Mouse (Mus musculus): ENCODE results near the gene Rnase4.

Gene Rnase4

GRCm38 (mm10) chr14:51129624-51129975 is 38.7 kb downstream of the Rnase4 start:
- DNase-seq: no peak

GRCm38 (mm10) chr14:51130315-51130940 is 39.6 kb downstream of the Rnase4 start:
- DNase-seq: no peak

GRCm38 (mm10) chr14:51131086-51131815 is 40.4 kb downstream of the Rnase4 start:
- DNase-seq: no peak

- no peak for DNase-seq
These were observed 41.5 kb downstream of the Rnase4 start for GRCm38 (mm10) chr14:51132372-51132771.

GRCm38 (mm10) chr14:51140342-51140741 is 49.5 kb downstream of the Rnase4 start:
- no peak for DNase-seq

- no peak for DNase-seq
These were observed 51.2 kb downstream of the Rnase4 start for GRCm38 (mm10) chr14:51142119-51142518.

GRCm38 (mm10) chr14:51142568-51142967 is 51.7 kb downstream of the Rnase4 start:
- DNase-seq: no peak

GRCm38 (mm10) chr14:51143287-51143686 is 52.4 kb downstream of the Rnase4 start:
- DNase-seq: no peak

- DNase-seq: no peak
These were observed 53.1 kb downstream of the Rnase4 start for GRCm38 (mm10) chr14:51143937-51144336.

GRCm38 (mm10) chr14:51144451-51144850 is 53.6 kb downstream of the Rnase4 start:
- DNase-seq: no peak

- DNase-seq: no peak
These were observed 54.6 kb downstream of the Rnase4 start for GRCm38 (mm10) chr14:51145521-51145920.

- no peak for DNase-seq
These were observed 55.8 kb downstream of the Rnase4 start, which contains the start of gene Rnase1 for GRCm38 (mm10) chr14:51146685-51147084. TSS of gene Rnase1 (minus strand) at chr14:51146785.

GRCm38 (mm10) chr14:51148006-51148405 is 57.1 kb downstream of the Rnase4 start:
- no peak for DNase-seq

GRCm38 (mm10) chr14:51149164-51149563 is 58.3 kb downstream of the Rnase4 start:
- no peak for DNase-seq

- DNase-seq: no peak
These were observed 59.4 kb downstream of the Rnase4 start for GRCm38 (mm10) chr14:51150206-51150831.

GRCm38 (mm10) chr14:51152249-51152870 is 61.5 kb downstream of the Rnase4 start:
- DNase-seq: no peak
